Mouse (Mus musculus): ENCODE measurements at regions not wholly inside any gene's neighbourhood (a gene's known extent, or its start where the extent isn't known, plus 50 kb on each side); places are given as distances from the start of the nearest gene placed in this dataset.

GRCm38 (mm10) chr13:51280388-51280753 lies 109.5 kb downstream of the Nxnl2 start:
- no peak for TF ChIP-seq CTCF (IDR thresholded peaks at IDR 0.05; ENCODE audit: extremely low read depth, insufficient read length, insufficient replicate concordance, low read depth, low read length)
- TF ChIP-seq POLR2A (IDR thresholded peaks at IDR 0.05; ENCODE audit: low read depth, low read length), result no peak
